In genomic region chr11:69655264-69656064, GRCm38 (mm10) we compare ENCODE assay signal across 8 mouse cellular contexts. TPM values are rescaled to one million over a fixed set of nuclear protein-coding genes. Genes with fewer than 3 reads are reported as not detected.
DNase-seq lines count a peak whose midpoint lies in the region; ATAC-seq and TF ChIP-seq lines count a peak whose summit lies in the region.

Gene Sox15 (plus strand): TSS chr11:69655314.

- TF ChIP-seq CTCF in CH12.LX (conservative IDR thresholded peaks at IDR 0.05 in 1 of 2, IDR thresholded peaks at IDR 0.05 in 1 of 2; ENCODE audit: low read depth in 2 of 2, low read length in 2 of 2), result peak; percentile 16 to 48; a peak in 2 of 4 replicates
- peak; percentile 81 for TF ChIP-seq CTCF in liver, postnatal 0 days (IDR thresholded peaks at IDR 0.05; ENCODE audit: low read depth)

- H3K4me3 ChIP-seq in CH12.LX (replicated peaks in 1 of 3; ENCODE audit: low read depth in 2 of 3, low read length in 2 of 3, poor library complexity in 1 of 3), result no peak within 1 kb of the TSS
- H3K4me3 ChIP-seq in embryonic facial prominence, embryonic 13.5 days, result 0 out of 2 replicates have a peak within 1 kb of the TSS, but pooled peaks have one; percentile 7
- peak within 1 kb of the TSS; percentile 5; the same call in 1 of the 2 replicates for H3K4me3 ChIP-seq in heart, embryonic 12.5 days
- no peak within 1 kb of the TSS for H3K4me3 ChIP-seq in liver, postnatal 0 days (ENCODE audit: low read depth, low read length)
- H3K4me3 ChIP-seq in neural tube, embryonic 14.5 days (ENCODE audit: low read depth, low read length), result no peak within 1 kb of the TSS

- peaks cover 7% of the 10 kb centered on the region for H3K79me2 ChIP-seq in CH12.LX (replicated peaks; ENCODE audit: control insufficient read depth, extremely low read depth, insufficient read depth, poor library complexity, severe bottlenecking)

- dilution Hi-C loops in CH12.LX (cut with MboI; ENCODE audit: extremely low pct_ligation_motif_present, extremely low pct_unique_long_range_greater_than_20kb, low sequenced_read_pairs), result no loop called here

- H3K36me3 ChIP-seq in CH12.LX (replicated peaks in 1 of 2; ENCODE audit: control insufficient read depth in 1 of 2, insufficient read depth in 1 of 2, low read length in 1 of 2), result peaks cover 72 to 89% of the 10 kb centered on the region in 2 experiments
- H3K36me3 ChIP-seq in embryonic facial prominence, embryonic 13.5 days, result peaks cover 74% of the 10 kb centered on the region
- peaks cover 67% of the 10 kb centered on the region for H3K36me3 ChIP-seq in heart, embryonic 12.5 days
- H3K36me3 ChIP-seq in liver, postnatal 0 days (replicated peaks; ENCODE audit: insufficient read depth, low read length), result peaks cover 56% of the 10 kb centered on the region
- H3K36me3 ChIP-seq in neural tube, embryonic 14.5 days (ENCODE audit: control insufficient read depth, insufficient read depth, low read length), result peaks cover 43% of the 10 kb centered on the region

- TF ChIP-seq RAD21 in CH12.LX (IDR thresholded peaks at IDR 0.05; ENCODE audit: low read depth, low read length), result peak; percentile 11

- H3K4me1 ChIP-seq in CH12.LX (ENCODE audit: control insufficient read depth in 1 of 2, insufficient read depth in 2 of 2), result peaks cover 0 to 74% of the 10 kb centered on the region in 2 experiments; a peak in 2 of 4 replicates
- H3K4me1 ChIP-seq in embryonic facial prominence, embryonic 13.5 days, result peaks cover 28% of the 10 kb centered on the region
- peaks cover 28% of the 10 kb centered on the region for H3K4me1 ChIP-seq in heart, embryonic 12.5 days (replicated peaks)
- peaks cover 5% of the 10 kb centered on the region for H3K4me1 ChIP-seq in liver, postnatal 0 days (ENCODE audit: insufficient read depth)
- H3K4me1 ChIP-seq in neural tube, embryonic 14.5 days (ENCODE audit: control insufficient read depth, insufficient read depth, low read length), result 0 out of 2 replicates have a peak, but pooled peaks cover 2% of the 10 kb centered on the region

- no peak for TF ChIP-seq EP300 in CH12.LX (IDR thresholded peaks at IDR 0.05; ENCODE audit: low read length)
- TF ChIP-seq EP300 in liver, postnatal 0 days (IDR thresholded peaks at IDR 0.05; ENCODE audit: low read depth), result no peak

- H3K9me3 ChIP-seq in CH12.LX (replicated peaks; ENCODE audit: low read length), result no peaks in the 10 kb centered on the region
- no peaks in the 10 kb centered on the region for H3K9me3 ChIP-seq in embryonic facial prominence, embryonic 13.5 days
- no peaks in the 10 kb centered on the region for H3K9me3 ChIP-seq in heart, embryonic 12.5 days (replicated peaks)
- H3K9me3 ChIP-seq in liver, postnatal 0 days (ENCODE audit: low read length), result no peaks in the 10 kb centered on the region
- no peaks in the 10 kb centered on the region for H3K9me3 ChIP-seq in neural tube, embryonic 14.5 days (ENCODE audit: control insufficient read depth, low read length)

- no peaks in the 10 kb centered on the region for H3K27me3 ChIP-seq in CH12.LX (replicated peaks)
- no peaks in the 10 kb centered on the region for H3K27me3 ChIP-seq in embryonic facial prominence, embryonic 13.5 days
- H3K27me3 ChIP-seq in heart, embryonic 12.5 days (replicated peaks), result no peaks in the 10 kb centered on the region
- H3K27me3 ChIP-seq in liver, postnatal 0 days (ENCODE audit: insufficient read depth, low read length), result no peaks in the 10 kb centered on the region
- H3K27me3 ChIP-seq in neural tube, embryonic 14.5 days (ENCODE audit: control insufficient read depth, insufficient read depth, low read length), result no peaks in the 10 kb centered on the region

- no peak within 1 kb of the TSS for H3K9ac ChIP-seq in CH12.LX (ENCODE audit: insufficient read depth, low read depth)
- peak within 1 kb of the TSS; percentile 56 for H3K9ac ChIP-seq in embryonic facial prominence, embryonic 13.5 days
- H3K9ac ChIP-seq in heart, embryonic 12.5 days, result peak within 1 kb of the TSS; percentile 59
- H3K9ac ChIP-seq in liver, postnatal 0 days (replicated peaks), result no peak within 1 kb of the TSS
- no peak within 1 kb of the TSS for H3K9ac ChIP-seq in neural tube, embryonic 14.5 days (replicated peaks; ENCODE audit: low read depth, low read length)

- WGBS in embryonic facial prominence, embryonic 13.5 days, result 19% methylated on average over 34 of the region's 34 CpGs
- WGBS in heart, embryonic 12.5 days, result 22% methylated on average over 34 of the region's 34 CpGs
- 36% methylated on average over 34 of the region's 34 CpGs for WGBS in liver, postnatal 0 days (ENCODE audit: insufficient replicate concordance)
- 23% methylated on average over 34 of the region's 34 CpGs for WGBS in neural tube, embryonic 14.5 days

- no peak within 1 kb of the TSS for H3K27ac ChIP-seq in CH12.LX (ENCODE audit: insufficient read depth, low read depth)
- H3K27ac ChIP-seq in embryonic facial prominence, embryonic 13.5 days, result peak within 1 kb of the TSS; percentile 66
- 0 out of 2 replicates have a peak within 1 kb of the TSS, but pooled peaks have one; percentile 15 for H3K27ac ChIP-seq in heart, embryonic 12.5 days (ENCODE audit: poor library complexity, severe bottlenecking)
- peak within 1 kb of the TSS; percentile 49 for H3K27ac ChIP-seq in liver, postnatal 0 days (ENCODE audit: low read depth)
- H3K27ac ChIP-seq in neural tube, embryonic 14.5 days (ENCODE audit: low read depth, low read length), result no peak within 1 kb of the TSS

- no peak within 1 kb of the TSS for H3K4me2 ChIP-seq in CH12.LX (ENCODE audit: insufficient read depth, low read depth, poor library complexity, severe bottlenecking)
- H3K4me2 ChIP-seq in embryonic facial prominence, embryonic 13.5 days, result peak within 1 kb of the TSS; percentile 32
- H3K4me2 ChIP-seq in heart, embryonic 12.5 days, result peak within 1 kb of the TSS; percentile 49
- H3K4me2 ChIP-seq in liver, postnatal 0 days (ENCODE audit: low read depth, low read length), result 0 out of 2 replicates have a peak within 1 kb of the TSS, but pooled peaks have one; percentile 9
- no peak within 1 kb of the TSS for H3K4me2 ChIP-seq in neural tube, embryonic 14.5 days (ENCODE audit: low read depth, low read length)

- peak; percentile 75 for DNase-seq in CH12.LX (ENCODE audit: extremely low read depth)
- DNase-seq in adrenal gland, postnatal 25 days, result peak; percentile 67
- peak; percentile 87 for DNase-seq in kidney, postnatal 10 days
- peak; percentile 71 for DNase-seq in liver, postnatal 0 days
- peak; percentile 70 to 72 for DNase-seq in urinary bladder, postnatal 36 days (ENCODE audit: low spot score in 2 of 2)

- peak; percentile 69 for ATAC-seq in embryonic facial prominence, embryonic 13.5 days (ENCODE audit: insufficient number of reproducible peaks, insufficient read depth, low FRiP score, low TSS enrichment, low read depth)
- ATAC-seq in heart, embryonic 12.5 days (ENCODE audit: insufficient number of reproducible peaks, low FRiP score), result peak; percentile 51; the same call in 1 of the 2 replicates
- ATAC-seq in liver, postnatal 0 days, result peak; percentile 60
- ATAC-seq in neural tube, embryonic 14.5 days (ENCODE audit: low read depth), result peak; percentile 79

- no peak for TF ChIP-seq POLR2A in CH12.LX (IDR thresholded peaks at IDR 0.05; ENCODE audit: low read depth, low read length)

- in situ Hi-C loops in CH12.LX (cut with MboI; ENCODE audit: low pct_ligation_motif_present, low pct_unique_long_range_greater_than_20kb, low sequenced_read_pairs), result no loop called here

TF ChIP-seq in CH12.LX, 34 proteins besides CTCF, POLR2A, EP300 and RAD21:
- TF ChIP-seq ZMIZ1 (IDR thresholded peaks at IDR 0.05; ENCODE audit: low read depth, low read length), result no peak
- peak; percentile 40 for TF ChIP-seq SMC3 (IDR thresholded peaks at IDR 0.05; ENCODE audit: low read depth, low read length)
- TF ChIP-seq POLR2AphosphoS2 (IDR thresholded peaks at IDR 0.05; ENCODE audit: low read depth, low read length), result 0 out of 2 replicates have a peak, but pooled peaks have one; percentile 7
- 0 out of 2 replicates have a peak, but pooled peaks have one; percentile 22 for TF ChIP-seq CHD2 (IDR thresholded peaks at IDR 0.05; ENCODE audit: low read length)

RNA-seq across cellular contexts. Expression of gene Sox15, which starts in this region (rescaled TPM):
- total RNA-seq in CH12.LX (2012; rRNA removed), result 0.17 and 0.34 TPM in 2 replicates
- total RNA-seq in CH12.LX (2014; rRNA removed), result not detected in 2 replicates
- 0.48 and 0.54 TPM in 2 replicates for polyA plus RNA-seq in CH12.LX (2012; ENCODE audit: insufficient read length, low read depth)
- total RNA-seq in adrenal gland, postnatal 25 days (2021), result 0.39 TPM in 1 of 2 replicates, not detected in the other
- polyA plus RNA-seq in embryonic facial prominence, embryonic 13.5 days (2015; fragmentation: Nextera tagmentation; extraction: Ambion mirVana), result 0.41 and 0.63 TPM in 2 replicates
- not detected in 2 replicates for polyA plus RNA-seq in heart, embryonic 12.5 days (2016; fragmentation: Nextera tagmentation; extraction: Ambion mirVana)
- 0.13 TPM in 1 of 2 replicates, not detected in the other for polyA plus RNA-seq in liver, postnatal 0 days (2015; fragmentation: Nextera tagmentation; extraction: Ambion mirVana)
- not detected in 2 replicates for polyA plus RNA-seq in neural tube, embryonic 14.5 days (2014; fragmentation: Nextera tagmentation; extraction: Ambion mirVana)

Comparison
In these comparisons a context has a peak if more than half of its experiments do, and no peak if none do; other contexts are left out.
1. Peak in DNase-seq in CH12.LX; RNA of the gene not detected or under 1 TPM.
2. Peak in DNase-seq in adrenal gland, postnatal 25 days; RNA of the gene not detected or under 1 TPM.
3. Peak in ATAC-seq, H3K4me3 ChIP-seq, H3K27ac ChIP-seq, H3K9ac ChIP-seq and H3K4me2 ChIP-seq in embryonic facial prominence, embryonic 13.5 days; RNA of the gene not detected or under 1 TPM.
4. Peak in ATAC-seq, H3K4me3 ChIP-seq, H3K27ac ChIP-seq, H3K9ac ChIP-seq and H3K4me2 ChIP-seq in heart, embryonic 12.5 days; RNA of the gene not detected or under 1 TPM.
5. Peak in DNase-seq, ATAC-seq, H3K27ac ChIP-seq and H3K4me2 ChIP-seq in liver, postnatal 0 days; RNA of the gene not detected or under 1 TPM.
6. Peak in ATAC-seq in neural tube, embryonic 14.5 days; RNA of the gene not detected or under 1 TPM.